Mouse (Mus musculus): ENCODE measurements around the gene Kif23.

Kif23 gene

GRCm38 (mm10) chr9:61945973-61946611 lies 482 bp downstream of the Kif23 start:
- DNase-seq, result peak; percentile 65 to 72

- no peak for DNase-seq
These were observed 5.5 kb downstream of the Kif23 start for GRCm38 (mm10) chr9:61941054-61941453.

- DNase-seq, result no peak
These were observed 13.2 kb downstream of the Kif23 start for GRCm38 (mm10) chr9:61933333-61933732.

- DNase-seq, result no peak
These were observed 14.6 kb downstream of the Kif23 start for GRCm38 (mm10) chr9:61932009-61932408.

GRCm38 (mm10) chr9:61925086-61925660 lies 21.4 kb downstream of the Kif23 start:
- peak in 1 of 2 experiments; percentile 40 for DNase-seq

GRCm38 (mm10) chr9:61920331-61920730 lies 26.2 kb downstream of the Kif23 start:
- no peak for DNase-seq

GRCm38 (mm10) chr9:61919464-61919863 lies 27.1 kb downstream of the Kif23 start:
- DNase-seq, result no peak

GRCm38 (mm10) chr9:61917436-61917835 lies 29.1 kb downstream of the Kif23 start:
- no peak for DNase-seq

- DNase-seq, result no peak
These were observed 29.6 kb downstream of the Kif23 start for GRCm38 (mm10) chr9:61916986-61917385.

GRCm38 (mm10) chr9:61915393-61916005 lies 31.1 kb downstream of the Kif23 start:
- DNase-seq, result no peak

- DNase-seq, result peak in 1 of 2 experiments; percentile 20
These were observed 31.7 kb downstream of the Kif23 start for GRCm38 (mm10) chr9:61914917-61915300.

GRCm38 (mm10) chr9:61914203-61914916 lies 32.2 kb downstream of the Kif23 start, which contains the start of gene Rplp1:
Gene Rplp1 (minus strand): TSS chr9:61914542.
- DNase-seq, result peak; percentile 95 to 96

- no peak for DNase-seq
These were observed 35.1 kb downstream of the Kif23 start for GRCm38 (mm10) chr9:61911300-61912128.

- DNase-seq, result no peak
These were observed 35.9 kb downstream of the Kif23 start for GRCm38 (mm10) chr9:61910526-61911256.

- DNase-seq, result no peak
These were observed 36.9 kb downstream of the Kif23 start for GRCm38 (mm10) chr9:61909633-61910032.

GRCm38 (mm10) chr9:61908832-61909407 lies 37.7 kb downstream of the Kif23 start:
- no peak for DNase-seq

- DNase-seq, result no peak
These were observed 38.2 kb downstream of the Kif23 start for GRCm38 (mm10) chr9:61908341-61908740.

GRCm38 (mm10) chr9:61907621-61908295 lies 38.8 kb downstream of the Kif23 start:
- DNase-seq, result no peak

GRCm38 (mm10) chr9:61906912-61907311 lies 39.7 kb downstream of the Kif23 start:
- DNase-seq, result peak; percentile 24 to 30

GRCm38 (mm10) chr9:61905576-61905975 lies 41.0 kb downstream of the Kif23 start:
- DNase-seq, result no peak

GRCm38 (mm10) chr9:61904201-61904600 lies 42.4 kb downstream of the Kif23 start:
- no peak for DNase-seq

Data from thymus, adult 18-20 months (tissue).